Mouse (Mus musculus) kidney, adult 9 months (tissue): ENCODE results near the gene Phyhd1.

Experiments used
- DNase-seq: peaks from one replicate; pipeline ENCODE4 v3.0.0; 2022

Phyhd1 gene

DNA sequence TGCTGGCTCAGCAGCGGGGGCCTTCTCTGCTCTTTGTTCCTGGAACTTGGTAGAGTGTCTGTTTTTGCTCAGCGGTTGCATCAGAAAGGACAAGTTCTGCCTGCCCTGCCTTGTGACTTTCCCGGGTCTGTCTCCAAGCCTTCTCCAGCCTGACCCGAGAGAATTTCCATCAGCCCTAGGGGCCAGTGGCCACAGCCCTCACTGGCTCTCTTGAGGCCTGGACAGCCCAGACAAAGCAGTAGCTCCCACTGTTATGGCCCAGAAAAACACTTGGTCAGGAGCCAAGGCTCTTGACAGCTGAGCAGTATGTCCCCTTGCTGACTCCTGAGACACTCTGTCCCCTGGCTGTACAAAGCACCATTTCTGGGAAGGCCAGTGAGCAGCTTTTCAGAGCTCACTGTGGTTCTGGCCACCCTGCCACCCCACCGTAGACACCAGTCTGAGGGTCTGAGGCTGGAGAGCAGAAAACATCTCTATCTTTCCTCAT is at the start of gene Phyhd1:
Gene Phyhd1, plus strand, starts transcription at position 437 of the 487 bp plus-strand sequence.
- DNase-seq, result peak; percentile 91

DNA sequence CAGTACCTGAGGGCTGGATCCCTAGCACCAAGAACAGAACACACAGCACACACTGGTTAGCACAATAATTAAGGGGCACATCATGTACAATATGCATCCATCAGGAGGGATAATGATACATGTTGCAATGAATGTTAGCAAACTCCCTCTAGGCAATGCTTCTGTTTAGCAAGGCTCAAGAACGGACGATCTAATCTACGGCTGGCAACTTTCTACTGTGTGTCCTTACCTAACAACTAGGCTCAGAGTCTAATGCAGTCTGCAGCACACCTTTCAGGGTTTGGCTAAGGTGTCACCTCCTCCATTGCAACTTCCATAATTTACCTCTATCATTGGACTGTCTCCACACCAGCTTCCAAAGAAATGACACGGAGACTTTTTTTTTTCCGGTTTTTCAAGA is 49.7 kb upstream of the Phyhd1 start:
- no peak for DNase-seq

DNA sequence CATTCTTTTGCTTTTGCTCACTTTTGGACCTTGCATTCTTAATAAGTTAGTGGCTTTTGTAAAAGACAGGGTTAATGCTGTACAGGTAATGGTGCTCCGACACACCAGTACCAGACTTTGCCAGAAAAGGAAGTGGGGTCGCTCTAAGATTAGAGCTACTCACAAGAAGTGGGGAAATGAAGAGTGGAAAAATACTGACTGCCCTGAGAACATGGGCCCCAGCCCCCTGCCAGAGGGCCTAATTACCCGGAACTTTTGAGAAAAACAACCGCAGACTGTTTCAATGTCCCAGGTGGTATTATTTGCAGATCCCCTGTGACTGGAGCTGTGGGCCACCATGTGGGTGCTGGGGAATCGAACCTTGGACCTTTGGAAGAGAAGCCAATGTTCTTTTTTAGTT is 30.4 kb upstream of the Phyhd1 start:
- peak; percentile 68 for DNase-seq

DNA sequence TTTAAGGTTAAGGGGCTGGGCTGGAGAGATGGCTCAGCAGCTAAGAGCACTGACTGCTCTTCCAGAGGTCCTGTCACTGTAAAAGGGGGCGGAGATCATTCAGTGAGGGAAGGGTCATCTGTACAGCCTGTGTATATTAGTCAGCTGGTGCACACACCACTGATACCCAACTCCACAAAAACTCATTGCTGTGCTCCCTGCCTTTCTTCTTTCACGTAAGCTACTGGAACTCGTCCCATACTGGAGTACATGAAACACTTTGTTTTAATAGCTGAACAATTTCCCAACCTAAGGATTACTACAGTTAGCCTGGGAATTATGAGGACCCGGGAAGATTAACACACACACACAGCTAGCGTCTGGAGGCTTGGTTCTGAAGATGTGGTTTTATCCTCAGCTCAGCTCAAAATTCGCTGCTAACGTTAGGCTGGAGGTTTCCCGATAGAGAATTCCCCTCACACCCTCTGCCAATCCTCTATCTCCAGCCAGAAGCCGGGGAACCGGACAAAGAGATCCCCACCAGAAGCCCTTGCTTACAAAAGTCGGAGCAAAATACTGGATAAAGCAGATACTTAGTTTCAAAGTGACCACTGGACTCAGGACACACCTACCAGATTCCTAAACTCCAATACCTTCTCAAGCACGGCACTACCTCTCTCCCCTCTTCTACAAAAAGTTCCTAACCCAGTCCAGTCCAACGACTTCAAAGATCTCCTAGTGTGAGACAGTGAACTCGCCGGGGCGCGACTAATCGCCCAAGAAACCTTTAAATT is 29.4 kb upstream of the Phyhd1 start:
- peak; percentile 47 for DNase-seq

DNA sequence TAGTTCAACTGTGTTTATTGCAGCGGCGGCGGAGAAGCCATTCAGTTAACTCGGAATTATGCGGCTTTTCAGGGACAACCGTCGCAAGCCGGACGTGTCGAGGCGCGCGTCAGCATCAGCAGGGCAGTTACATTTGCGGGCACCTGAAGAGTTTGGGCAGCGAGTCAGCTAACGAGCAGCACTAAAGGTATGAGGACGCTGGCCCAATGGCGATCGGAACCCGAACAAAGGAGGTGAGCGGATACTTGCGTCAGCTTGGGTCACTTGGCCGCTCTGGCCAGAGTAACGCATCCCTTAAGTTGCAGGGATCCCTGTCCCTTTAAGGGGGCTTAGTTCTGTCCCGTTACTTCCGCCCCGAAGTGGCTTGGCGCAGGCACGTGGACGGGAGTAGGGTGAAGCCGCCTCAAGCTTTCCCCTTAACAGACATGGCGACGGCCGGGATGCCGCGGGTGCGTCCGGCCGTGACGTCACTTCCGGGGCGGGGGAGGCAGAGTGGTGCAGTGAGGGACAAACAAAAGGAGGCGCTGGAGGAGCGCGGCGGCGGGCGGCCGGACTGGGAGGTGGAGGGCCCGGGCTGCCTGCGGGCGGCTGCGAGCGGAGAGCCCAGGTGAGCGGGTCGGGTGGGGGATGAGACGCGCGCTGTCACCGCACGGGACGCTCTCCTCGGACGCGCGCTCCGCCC is 28.7 kb upstream of the Phyhd1 start, which contains the start of gene Lrrc8a:
Gene Lrrc8a, plus strand, starts transcription at position 517 of the 682 bp plus-strand sequence.
- peak; percentile 100 for DNase-seq

DNA sequence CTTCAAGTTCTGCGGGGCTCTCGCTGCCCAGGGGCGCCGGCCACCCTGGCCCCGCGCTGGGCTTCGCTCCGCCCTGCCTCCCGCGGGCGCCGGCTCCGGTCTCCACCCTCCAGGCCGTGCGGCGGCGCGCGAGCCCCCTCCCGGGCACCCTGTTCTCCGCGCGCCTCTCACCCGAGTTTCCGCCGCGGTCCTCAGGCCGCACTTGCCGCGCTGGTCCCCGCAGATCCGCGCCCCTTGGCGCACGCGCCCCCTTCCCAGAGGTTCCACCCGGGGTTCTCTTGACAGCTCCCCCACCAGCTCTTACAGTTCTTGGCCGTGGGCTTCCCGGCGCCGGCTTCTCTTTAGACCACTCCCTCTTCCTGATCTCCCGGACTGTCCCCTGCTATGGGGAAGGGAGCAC is 28.1 kb upstream of the Phyhd1 start:
- peak; percentile 81 for DNase-seq

DNA sequence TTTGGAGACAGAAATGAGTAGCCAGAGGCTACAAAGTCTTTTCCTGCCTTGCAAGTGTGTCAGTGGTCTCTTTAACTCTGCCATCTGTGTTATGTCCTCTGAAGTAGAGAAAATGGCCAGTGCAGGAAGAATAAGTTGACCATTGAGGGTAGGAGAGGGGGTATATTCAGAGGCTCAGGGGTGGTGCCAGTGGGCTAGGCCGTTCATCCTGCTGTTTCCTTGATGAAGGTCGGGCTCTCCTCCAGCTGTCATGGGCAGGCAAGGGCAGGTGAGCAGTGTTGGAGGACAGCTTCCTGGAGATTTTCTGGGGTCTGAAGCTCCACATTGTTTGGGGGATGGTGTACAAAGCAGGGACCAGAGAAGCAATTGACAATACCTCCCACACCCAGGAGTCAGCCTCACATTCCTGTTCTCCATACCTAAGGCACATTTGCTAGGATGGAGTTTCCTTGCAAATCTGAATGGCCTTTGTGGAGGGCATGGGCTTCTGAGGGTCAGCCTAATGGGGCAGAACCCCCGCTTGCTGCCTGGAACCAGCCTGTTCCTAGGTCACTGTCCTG is 27.0 kb upstream of the Phyhd1 start:
- no peak for DNase-seq

DNA sequence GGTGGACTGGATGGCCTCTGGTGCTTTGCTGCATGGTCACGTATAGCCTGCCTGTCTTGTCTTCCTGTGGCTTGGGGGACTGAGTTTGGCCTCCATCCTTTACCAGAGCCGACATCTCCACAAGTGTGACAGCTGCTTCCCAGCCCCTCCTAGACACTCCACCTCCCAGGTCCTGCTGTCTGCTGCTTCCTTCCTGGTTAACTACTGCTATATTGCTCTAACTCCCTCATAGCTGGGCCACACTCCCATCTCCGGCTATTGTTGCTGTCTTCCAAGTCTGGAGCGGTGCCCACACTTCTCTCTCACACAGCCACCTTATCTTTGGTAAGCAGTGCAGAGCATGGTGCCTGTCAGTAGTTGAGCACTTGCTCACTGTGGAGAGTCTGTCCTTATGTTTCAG is 26.2 kb upstream of the Phyhd1 start:
- peak; percentile 77 for DNase-seq

DNA sequence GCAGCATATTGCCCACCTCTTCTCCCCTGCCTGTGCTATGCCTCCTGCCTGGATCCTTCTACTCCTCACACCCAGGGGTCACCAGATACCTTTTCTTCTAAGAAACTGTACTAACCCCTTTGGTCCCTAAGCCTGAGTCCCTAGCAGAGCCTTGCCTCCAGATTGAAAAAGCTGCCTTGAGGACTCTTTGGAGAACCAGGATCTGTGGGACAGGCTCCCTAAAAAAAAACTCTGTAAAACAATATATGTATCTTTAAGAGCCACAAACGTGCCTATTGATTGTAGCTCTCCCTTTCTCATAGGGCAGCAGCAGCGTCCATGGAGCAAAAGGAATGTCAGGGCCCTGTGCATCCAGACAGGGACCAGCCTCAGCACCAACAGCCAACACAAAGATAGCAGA is 25.7 kb upstream of the Phyhd1 start, which contains the start of gene Gm28035:
Gene Gm28035, plus strand, starts transcription at position 301 of the 400 bp plus-strand sequence.
- DNase-seq, result no peak

DNA sequence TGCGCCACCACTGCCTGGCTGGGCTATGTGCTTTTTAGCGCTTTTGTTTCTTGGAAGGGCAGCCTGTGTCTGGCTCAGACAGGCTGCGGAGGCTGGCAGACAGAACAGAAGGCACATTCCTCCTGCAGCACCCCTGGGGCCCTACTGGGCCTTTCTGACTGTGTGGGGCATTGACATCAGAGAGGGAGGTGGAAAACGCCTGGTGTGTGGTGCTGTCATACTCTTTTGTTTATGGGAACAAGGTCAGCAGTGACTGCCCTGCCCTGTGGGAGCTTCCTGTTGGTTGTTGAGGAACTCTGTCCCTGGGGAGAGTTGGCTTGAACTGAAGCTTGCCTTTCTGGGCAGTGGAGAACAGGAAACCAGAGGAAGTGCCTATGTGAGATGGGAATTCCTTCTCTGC is 23.5 kb upstream of the Phyhd1 start:
- peak; percentile 92 for DNase-seq

DNA sequence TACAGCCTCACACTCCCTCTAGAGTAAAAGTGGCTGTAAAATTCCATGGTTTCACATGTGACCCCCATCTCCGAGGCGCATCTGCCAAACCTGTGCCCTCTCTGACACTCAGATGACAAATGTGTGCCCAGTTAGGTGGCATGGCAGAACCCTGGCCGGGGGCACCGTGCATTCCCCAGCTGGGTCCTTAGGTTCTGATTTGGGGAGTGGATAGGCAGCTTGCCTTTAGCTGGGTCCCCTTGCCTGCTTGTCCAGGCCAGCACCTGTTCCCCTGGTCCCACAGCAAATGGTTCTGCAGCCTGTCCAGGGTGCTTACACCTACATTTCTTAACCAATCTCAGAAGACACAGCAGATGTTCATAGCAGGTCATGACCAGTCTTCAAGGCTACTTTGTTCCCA is 22.6 kb upstream of the Phyhd1 start:
- DNase-seq, result no peak

DNA sequence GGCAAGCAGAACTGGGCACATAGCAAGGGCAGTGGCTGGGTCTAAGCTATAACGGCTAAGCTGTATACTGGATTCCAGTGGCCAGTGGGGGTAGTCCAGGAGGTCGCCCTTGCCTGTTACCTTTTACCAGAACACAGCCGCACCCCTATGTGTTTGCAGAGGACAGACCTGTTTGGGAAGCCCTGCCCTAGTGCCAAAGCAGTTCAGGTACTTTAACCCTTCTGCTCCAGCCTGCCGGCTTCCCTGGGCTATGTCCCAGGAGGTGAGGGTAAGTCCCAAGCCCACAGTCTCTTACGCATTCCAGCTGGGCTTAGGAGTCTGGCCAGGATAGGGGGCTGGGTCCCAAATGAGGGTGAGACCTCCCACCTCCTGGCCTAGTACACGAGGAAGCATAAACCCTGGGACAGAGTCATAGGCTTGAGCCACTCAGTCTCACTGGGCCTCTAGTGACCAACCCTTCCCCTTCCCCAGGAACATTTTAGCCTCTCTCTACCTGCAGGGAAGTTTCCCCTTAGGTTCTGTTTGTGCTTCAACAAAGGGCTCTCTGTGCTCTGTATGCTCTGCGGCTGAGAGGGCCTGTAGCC is 21.3 kb upstream of the Phyhd1 start:
- DNase-seq, result peak; percentile 48

DNA sequence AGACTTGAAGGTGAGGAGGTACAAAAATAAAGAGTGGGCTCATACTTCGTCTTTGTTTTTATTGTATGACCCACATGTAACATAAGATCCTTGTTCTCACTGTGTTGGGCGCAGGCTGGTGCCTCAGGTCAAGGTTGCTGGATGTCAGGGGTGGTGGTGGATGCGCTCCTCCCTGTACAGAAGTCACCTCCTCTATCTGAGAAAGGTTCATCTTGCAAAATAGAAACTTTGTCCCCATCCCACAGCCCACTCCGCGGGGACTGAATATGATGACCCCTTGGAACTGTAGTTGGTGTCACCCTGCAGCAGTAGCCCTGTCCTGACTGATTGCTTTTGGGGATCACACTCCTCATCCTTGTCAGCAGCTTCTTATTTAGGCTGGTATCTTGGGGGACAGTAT is 19.0 kb upstream of the Phyhd1 start:
- no peak for DNase-seq

DNA sequence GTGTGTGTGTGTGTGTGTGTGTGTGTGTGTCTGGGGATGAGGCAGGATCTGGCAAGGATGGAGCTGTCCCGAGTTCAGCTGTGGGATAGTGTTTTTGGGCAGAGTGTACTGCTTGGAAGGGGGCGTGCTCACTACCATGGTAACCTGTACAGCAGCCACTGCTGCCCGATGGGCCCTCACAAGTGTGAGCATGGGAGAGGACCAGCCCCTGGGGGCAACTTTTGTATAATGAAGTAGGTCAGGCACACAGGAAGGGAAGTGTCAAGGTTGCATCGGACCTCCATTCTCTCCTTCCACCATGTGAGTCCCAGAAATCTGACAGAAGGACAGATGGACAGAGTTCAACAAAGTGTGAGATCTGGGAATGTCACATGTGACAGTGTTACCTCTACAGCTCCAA is 18.3 kb upstream of the Phyhd1 start:
- DNase-seq, result no peak

DNA sequence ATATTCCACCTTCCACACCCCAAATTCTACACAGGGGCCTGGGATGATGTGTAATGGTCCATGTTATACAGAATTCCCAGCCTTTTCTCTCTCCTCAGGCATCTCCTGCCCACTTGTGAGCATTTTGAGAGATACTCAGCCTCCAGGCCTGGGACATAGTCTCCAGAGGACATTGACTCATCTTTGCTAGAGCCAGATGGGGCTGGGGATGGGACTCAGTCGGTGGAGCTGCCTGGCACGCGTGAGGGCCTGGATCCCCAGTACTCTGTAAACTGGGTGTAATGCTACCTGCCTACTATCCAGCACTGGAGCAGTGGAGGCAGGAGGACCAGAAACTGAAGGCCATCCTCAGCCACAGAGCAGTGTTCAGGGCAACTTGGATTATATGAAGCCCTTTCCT is 16.8 kb upstream of the Phyhd1 start:
- DNase-seq, result no peak

DNA sequence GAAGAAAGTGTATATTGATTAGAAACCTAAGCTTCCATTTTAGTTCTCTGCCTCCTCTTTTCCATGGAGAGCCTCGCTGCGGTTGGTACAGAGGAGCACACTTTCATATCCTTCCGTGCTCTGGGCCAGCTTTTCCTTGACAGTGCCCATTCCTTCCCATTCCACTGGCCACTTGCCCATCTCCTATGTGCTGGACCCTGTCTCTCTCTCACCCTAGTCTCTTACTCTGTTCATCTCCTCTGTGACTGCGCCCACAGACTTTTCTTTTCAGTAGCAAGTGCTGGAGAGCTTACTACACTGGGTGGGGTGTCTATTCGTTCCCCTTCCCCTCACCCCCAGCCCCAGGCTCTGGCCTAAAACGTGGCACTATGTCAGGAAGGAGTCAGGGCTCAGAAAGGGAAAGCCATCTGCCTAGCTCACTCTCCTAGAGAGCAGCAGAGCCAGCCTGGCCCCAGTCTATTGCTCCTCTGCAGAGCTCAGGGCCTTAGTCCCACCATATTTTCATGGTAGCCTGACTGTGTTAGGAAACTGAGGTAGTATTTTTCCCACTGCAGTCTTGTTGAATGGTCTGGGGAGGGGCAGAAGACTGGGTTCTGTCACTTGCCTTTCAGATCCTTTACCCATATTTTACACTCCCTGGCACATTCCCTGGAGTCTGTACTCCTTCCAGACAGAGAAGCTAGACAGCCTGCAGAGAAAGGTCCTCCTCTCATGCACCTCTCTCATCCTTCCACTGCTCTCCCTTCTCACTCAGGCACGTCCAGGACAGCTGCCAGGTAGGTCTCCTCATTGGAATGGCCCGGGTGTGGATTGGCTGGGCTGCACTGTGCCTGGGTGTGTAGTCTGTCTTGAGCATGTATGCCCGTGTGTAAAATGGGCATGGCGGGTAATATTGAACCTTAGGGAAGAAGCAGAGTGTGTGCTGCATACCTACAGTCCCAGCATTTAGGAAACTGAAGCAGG is 15.6 kb upstream of the Phyhd1 start:
- DNase-seq, result no peak

DNA sequence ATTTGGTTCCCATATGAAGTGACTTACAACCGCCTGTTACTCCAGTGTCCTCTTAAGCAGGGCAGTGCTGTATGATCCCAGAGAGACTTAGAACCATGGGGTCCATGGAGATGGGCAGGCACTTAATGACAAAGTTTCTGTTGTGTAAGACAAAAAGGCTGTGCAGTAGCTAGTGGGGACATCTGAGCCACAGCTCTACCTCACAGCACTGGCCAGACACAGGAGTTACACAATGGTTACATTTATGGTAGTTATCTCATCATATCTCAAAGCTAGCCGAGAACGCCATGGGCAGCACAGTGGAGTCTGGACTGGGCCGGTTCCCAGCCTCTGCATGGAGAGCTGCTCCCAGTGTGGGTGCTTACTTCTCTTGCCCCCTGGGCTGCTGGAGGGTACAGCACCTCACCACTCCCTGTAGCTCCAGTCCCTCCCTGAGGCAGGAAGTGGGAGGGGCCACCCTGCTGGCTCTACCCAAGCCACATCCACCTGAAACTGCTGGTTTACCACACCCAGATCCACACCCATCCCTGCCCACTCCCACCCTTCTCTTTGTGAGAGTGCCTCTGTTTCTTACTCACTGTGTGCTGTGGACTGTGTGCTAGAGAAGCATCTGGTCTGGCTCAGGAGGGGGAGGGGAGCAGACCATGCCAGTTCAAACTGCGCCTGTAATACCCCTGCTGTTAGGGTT is 14.4 kb upstream of the Phyhd1 start:
- DNase-seq, result no peak

DNA sequence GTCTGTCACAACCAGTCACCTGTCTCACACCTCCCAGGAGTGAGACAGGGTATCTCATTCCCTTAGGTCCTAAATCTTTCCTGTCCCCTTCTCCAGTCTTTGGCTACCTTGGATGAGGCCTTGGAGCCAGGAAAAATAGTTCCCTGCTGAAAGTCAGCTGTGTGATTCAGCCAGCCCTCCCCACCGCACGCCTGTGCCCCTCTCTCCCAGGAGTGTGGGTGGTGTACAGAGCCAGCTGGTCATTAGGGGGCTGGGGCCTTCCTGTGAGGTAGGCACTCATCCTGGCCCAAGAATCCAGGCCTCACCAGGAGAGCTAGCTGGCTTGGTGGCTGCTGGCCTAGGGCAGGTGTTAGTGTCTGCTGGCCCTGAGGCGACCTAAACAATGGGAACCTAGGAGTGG is 13.5 kb upstream of the Phyhd1 start:
- no peak for DNase-seq

DNA sequence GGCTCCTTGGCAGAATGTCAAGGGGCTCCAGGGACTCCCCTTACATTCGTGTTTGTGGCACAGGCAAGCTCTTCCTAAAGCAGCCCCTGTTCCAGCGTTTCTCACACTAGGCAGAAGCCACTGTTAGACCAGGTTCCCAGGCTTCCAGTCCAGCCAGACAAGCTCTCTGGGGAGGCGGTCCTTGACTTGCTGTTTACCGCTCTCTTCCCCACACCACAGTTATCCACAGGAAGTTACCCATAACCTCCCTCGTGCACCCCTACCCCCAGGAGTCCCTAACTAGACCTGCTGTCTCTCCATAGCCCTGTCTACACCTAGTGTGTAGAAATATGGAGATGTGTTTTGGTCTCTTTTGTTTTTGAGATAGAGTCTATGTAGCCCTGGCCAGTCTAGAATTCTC is 12.2 kb upstream of the Phyhd1 start:
- no peak for DNase-seq

DNA sequence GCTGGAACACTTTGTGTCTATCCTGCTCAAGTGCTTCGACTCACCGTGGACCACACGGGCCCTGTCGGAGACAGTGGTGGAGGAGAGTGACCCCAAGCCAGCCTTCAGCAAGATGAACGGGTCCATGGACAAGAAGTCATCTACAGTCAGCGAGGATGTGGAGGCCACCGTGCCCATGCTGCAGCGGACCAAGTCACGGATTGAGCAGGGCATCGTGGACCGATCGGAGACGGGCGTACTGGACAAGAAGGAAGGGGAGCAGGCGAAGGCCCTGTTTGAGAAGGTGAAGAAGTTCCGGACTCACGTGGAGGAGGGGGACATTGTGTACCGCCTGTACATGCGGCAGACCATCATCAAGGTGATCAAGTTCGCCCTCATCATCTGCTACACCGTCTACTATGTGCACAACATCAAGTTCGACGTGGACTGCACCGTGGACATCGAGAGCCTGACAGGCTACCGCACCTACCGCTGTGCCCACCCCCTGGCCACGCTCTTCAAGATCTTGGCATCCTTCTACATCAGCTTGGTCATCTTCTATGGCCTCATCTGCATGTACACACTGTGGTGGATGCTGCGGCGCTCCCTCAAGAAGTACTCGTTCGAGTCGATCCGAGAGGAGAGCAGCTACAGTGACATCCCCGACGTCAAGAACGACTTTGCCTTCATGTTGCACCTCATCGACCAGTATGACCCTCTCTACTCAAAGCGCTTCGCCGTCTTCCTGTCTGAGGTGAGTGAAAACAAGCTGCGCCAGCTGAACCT is 10.2 kb upstream of the Phyhd1 start:
- DNase-seq, result no peak
